ENCODE assay signal across 9 mouse cellular contexts in the genomic region with DNA sequence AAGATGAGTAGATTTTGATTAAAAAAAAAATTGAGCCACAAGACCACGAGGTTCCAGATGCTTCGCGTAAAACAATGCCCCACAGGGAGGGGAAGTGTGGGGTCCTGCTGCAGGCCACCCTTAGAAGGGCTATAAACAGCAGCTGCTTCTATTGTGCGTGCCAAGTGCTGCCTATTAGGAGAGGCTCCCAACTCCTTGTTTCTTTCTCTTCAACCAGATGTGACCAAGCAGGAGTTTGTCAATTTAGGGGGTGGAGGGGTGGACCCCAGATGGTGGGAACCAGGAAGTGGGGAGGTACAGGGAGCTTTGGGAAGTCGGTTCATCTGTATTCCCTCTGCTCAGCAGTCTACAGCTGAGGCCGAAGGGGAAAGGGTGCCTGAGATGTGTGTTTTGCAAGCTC.
DNase-seq lines count a peak whose midpoint lies in the region; ATAC-seq and TF ChIP-seq lines count a peak whose summit lies in the region.
"Had no signal": no experiment of that assay in that cellular context is flagged by ENCODE, and none has a peak within 500 bp of the region (broad histone marks: within the 10 kb centered on the region; RNA-seq: fewer than 3 reads in every experiment).

No protein-coding gene starts in this region.

- H3K4me1 ChIP-seq in intestine, embryonic 14.5 days (replicated peaks; ENCODE audit: control insufficient read depth, insufficient read depth, low read length) = peaks cover 36% of the 10 kb centered on the region
- peaks cover 10% of the 10 kb centered on the region; the same call in 1 of the 2 replicates for H3K4me1 ChIP-seq in intestine, postnatal 0 days (replicated peaks; ENCODE audit: control insufficient read depth, insufficient read depth, low read length)
- peaks cover 48% of the 10 kb centered on the region for H3K4me1 ChIP-seq in neural tube, embryonic 12.5 days
- peaks cover 19% of the 10 kb centered on the region; the same call in 1 of the 2 replicates for H3K4me1 ChIP-seq in hindbrain, postnatal 0 days (ENCODE audit: insufficient read depth, low read length)

- H3K9ac ChIP-seq in intestine, embryonic 14.5 days (ENCODE audit: low read length) = no peak overlapping the region
- no peak overlapping the region for H3K9ac ChIP-seq in intestine, postnatal 0 days (ENCODE audit: low read depth, low read length)
- no peak overlapping the region for H3K9ac ChIP-seq in neural tube, embryonic 12.5 days
- no peak overlapping the region for H3K9ac ChIP-seq in hindbrain, postnatal 0 days (replicated peaks; ENCODE audit: low read length)
- H3K9ac ChIP-seq: heart, embryonic 12.5 days had no signal

- no peak for TF ChIP-seq CTCF in intestine, postnatal 0 days (IDR thresholded peaks at IDR 0.05; ENCODE audit: low read depth)
- TF ChIP-seq CTCF in hindbrain, postnatal 0 days (IDR thresholded peaks at IDR 0.05; ENCODE audit: low read depth) = no peak

- H3K9me3 ChIP-seq in intestine, embryonic 14.5 days (ENCODE audit: control insufficient read depth, low read length) = no peaks in the 10 kb centered on the region
- H3K9me3 ChIP-seq in intestine, postnatal 0 days (ENCODE audit: control insufficient read depth) = no peaks in the 10 kb centered on the region
- H3K9me3 ChIP-seq in neural tube, embryonic 12.5 days = no peaks in the 10 kb centered on the region
- H3K9me3 ChIP-seq in hindbrain, postnatal 0 days (ENCODE audit: low read length) = no peaks in the 10 kb centered on the region
- H3K9me3 ChIP-seq: heart, embryonic 12.5 days had no signal

- ATAC-seq in intestine, embryonic 14.5 days (replicated peaks; ENCODE audit: low FRiP score, low TSS enrichment, low read depth) = no peak
- no peak for ATAC-seq in intestine, postnatal 0 days
- peak; percentile 42; the same call in 1 of the 2 replicates for ATAC-seq in neural tube, embryonic 12.5 days (ENCODE audit: low FRiP score, low read depth)
- no peak for ATAC-seq in hindbrain, postnatal 0 days
- ATAC-seq in activated CD4-positive, CD25-positive, alpha-beta regulatory T cell, adult 4 months = no peak

- peak overlapping the region; percentile 54 for H3K27ac ChIP-seq in intestine, embryonic 14.5 days (ENCODE audit: low read depth)
- no peak overlapping the region for H3K27ac ChIP-seq in intestine, postnatal 0 days (ENCODE audit: low read depth, low read length)
- H3K27ac ChIP-seq in neural tube, embryonic 12.5 days = peak overlapping the region; percentile 38; the same call in 1 of the 2 replicates
- H3K27ac ChIP-seq in hindbrain, postnatal 0 days = no peak overlapping the region

- no peak overlapping the region for H3K4me2 ChIP-seq in intestine, embryonic 14.5 days (ENCODE audit: low read length)
- no peak overlapping the region for H3K4me2 ChIP-seq in intestine, postnatal 0 days (replicated peaks; ENCODE audit: low read depth)
- peak overlapping the region; percentile 13; the same call in 1 of the 2 replicates for H3K4me2 ChIP-seq in neural tube, embryonic 12.5 days (replicated peaks)
- no peak overlapping the region for H3K4me2 ChIP-seq in hindbrain, postnatal 0 days (ENCODE audit: low read depth, low read length)
- H3K4me2 ChIP-seq: heart, embryonic 12.5 days had no signal

- H3K36me3 ChIP-seq in intestine, embryonic 14.5 days (ENCODE audit: control insufficient read depth, insufficient read depth, low read length) = no peaks in the 10 kb centered on the region
- H3K36me3 ChIP-seq in intestine, postnatal 0 days (ENCODE audit: control insufficient read depth, insufficient read depth) = no peaks in the 10 kb centered on the region
- no peaks in the 10 kb centered on the region for H3K36me3 ChIP-seq in neural tube, embryonic 12.5 days
- H3K36me3 ChIP-seq in hindbrain, postnatal 0 days (ENCODE audit: insufficient read depth, low read length) = no peaks in the 10 kb centered on the region
- H3K36me3 ChIP-seq: heart, embryonic 12.5 days had no signal

- no peaks in the 10 kb centered on the region for H3K27me3 ChIP-seq in intestine, embryonic 14.5 days (replicated peaks; ENCODE audit: control insufficient read depth, insufficient read depth, low read length)
- H3K27me3 ChIP-seq in intestine, postnatal 0 days (replicated peaks; ENCODE audit: control insufficient read depth, insufficient read depth, low read length) = no peaks in the 10 kb centered on the region
- no peaks in the 10 kb centered on the region for H3K27me3 ChIP-seq in neural tube, embryonic 12.5 days (replicated peaks)
- H3K27me3 ChIP-seq in hindbrain, postnatal 0 days (ENCODE audit: insufficient read depth, low read length) = no peaks in the 10 kb centered on the region
- H3K27me3 ChIP-seq: heart, embryonic 12.5 days had no signal

- intact Hi-C loops in left cerebral cortex, postnatal 10 days (cut with DNase I) = no loop called here

- H3K4me3 ChIP-seq in intestine, embryonic 14.5 days (ENCODE audit: low read depth, low read length) = no peak overlapping the region
- no peak overlapping the region for H3K4me3 ChIP-seq in intestine, postnatal 0 days (ENCODE audit: low read depth, low read length)
- H3K4me3 ChIP-seq in neural tube, embryonic 12.5 days = no peak overlapping the region
- no peak overlapping the region for H3K4me3 ChIP-seq in hindbrain, postnatal 0 days (ENCODE audit: low read length)
- H3K4me3 ChIP-seq: heart, embryonic 12.5 days had no signal

- 12% methylated on average over 6 of the region's 6 CpGs for WGBS in intestine, embryonic 14.5 days
- WGBS in intestine, postnatal 0 days = 39% methylated on average over 6 of the region's 6 CpGs
- WGBS in neural tube, embryonic 12.5 days = 3% methylated on average over 6 of the region's 6 CpGs
- WGBS in hindbrain, postnatal 0 days = 21% methylated on average over 6 of the region's 6 CpGs

- DNase-seq in intestine, embryonic 14.5 days (ENCODE audit: low spot score) = no peak
- no peak for DNase-seq in neural tube, embryonic 10.5 days (ENCODE audit: extremely low spot score, low spot score)
- peak; percentile 13 for DNase-seq in hindbrain, postnatal 0 days (ENCODE audit: low spot score)
- no peak for DNase-seq in cerebellum, postnatal 14 days
- no peak for DNase-seq in left cerebral cortex, postnatal 10 days (ENCODE audit: extremely low spot score in 1 of 2, low spot score in 2 of 2)

Comparison
In these comparisons a context has a peak if more than half of its experiments do, and no peak if none do; other contexts are left out.
1. H3K27ac ChIP-seq: peak in intestine, embryonic 14.5 days (single experiment) and neural tube, embryonic 12.5 days (single experiment); none in intestine, postnatal 0 days (single experiment) and hindbrain, postnatal 0 days (single experiment).